Mouse (Mus musculus) heart, postnatal 10 days (tissue): ENCODE measurements around the gene Lamb3. TPM values are rescaled to one million over a fixed set of nuclear protein-coding genes. Genes with fewer than 3 reads are reported as not detected.

Experiments used
- DNase-seq, 2 experiments: peaks; one replicate each; pipeline ENCODE4 v3.0.0; 2021
- intact Hi-C: fragments of 180-260 bp; cut with DNase I; formaldehyde crosslinking; loops from one replicate; pipeline ENCODE4 v1.15.1; 2025
- total RNA-seq, 2 experiments: library from RNA; stranded (reverse); gene quantifications; 2 replicates each; pipeline ENCODE4 v1.2.3; 2021

The Lamb3 gene
- total RNA-seq, 2 experiments from 2014 or later, result 9.0 to 12.2 TPM

GRCm38 (mm10) chr1:193332671-193333070 lies 125.2 kb downstream of the Lamb3 start:
- DNase-seq, result peak; percentile 42 to 63
- intact Hi-C loops, result no loop called here

- intact Hi-C loops, result no loop called here
- no peak for DNase-seq
These were observed 126.3 kb downstream of the Lamb3 start for GRCm38 (mm10) chr1:193333776-193334175.

- intact Hi-C loops, result no loop called here
- DNase-seq, result peak; percentile 53 to 54
These were observed 127.0 kb downstream of the Lamb3 start for GRCm38 (mm10) chr1:193334546-193334945.

GRCm38 (mm10) chr1:193336122-193337017 lies 128.9 kb downstream of the Lamb3 start:
- peak; percentile 88 to 89 for DNase-seq

GRCm38 (mm10) chr1:193337018-193337321 lies 129.5 kb downstream of the Lamb3 start:
- intact Hi-C loops, result no loop called here

More at GRCm38 (mm10) chr1:193336122-193337017, 128.9 kb downstream of the Lamb3 start:
- intact Hi-C loops, result no loop called here

GRCm38 (mm10) chr1:193337787-193338310 lies 130.3 kb downstream of the Lamb3 start:
- intact Hi-C loops, result no loop called here
- DNase-seq, result no peak

More at GRCm38 (mm10) chr1:193337018-193337321, 129.5 kb downstream of the Lamb3 start:
- DNase-seq, result no peak

- DNase-seq, result no peak
- intact Hi-C loops, result no loop called here
These were observed 131.0 kb downstream of the Lamb3 start for GRCm38 (mm10) chr1:193338363-193338995.

GRCm38 (mm10) chr1:193342198-193342946 lies 134.9 kb downstream of the Lamb3 start:
- intact Hi-C loops, result no loop called here
- DNase-seq, result no peak

GRCm38 (mm10) chr1:193343853-193344252 lies 136.4 kb downstream of the Lamb3 start:
- intact Hi-C loops, result no loop called here
- no peak for DNase-seq

GRCm38 (mm10) chr1:193344976-193345375 lies 137.5 kb downstream of the Lamb3 start:
- intact Hi-C loops, result no loop called here
- no peak for DNase-seq

- no peak for DNase-seq
- intact Hi-C loops, result no loop called here
These were observed 139.4 kb downstream of the Lamb3 start for GRCm38 (mm10) chr1:193346908-193347307.

- DNase-seq, result no peak
- intact Hi-C loops, result no loop called here
These were observed 140.9 kb downstream of the Lamb3 start for GRCm38 (mm10) chr1:193348261-193348962.

- intact Hi-C loops, result no loop called here
- no peak for DNase-seq
These were observed 142.4 kb downstream of the Lamb3 start for GRCm38 (mm10) chr1:193349702-193350545.

- intact Hi-C loops, result no loop called here
- no peak for DNase-seq
These were observed 143.0 kb downstream of the Lamb3 start for GRCm38 (mm10) chr1:193350546-193350801.

- intact Hi-C loops, result no loop called here
- no peak for DNase-seq
These were observed 144.1 kb downstream of the Lamb3 start for GRCm38 (mm10) chr1:193351583-193351982.

- no peak for DNase-seq
- intact Hi-C loops, result no loop called here
These were observed 151.7 kb downstream of the Lamb3 start for GRCm38 (mm10) chr1:193359199-193359598.

- intact Hi-C loops, result loop anchor here (5.0 kb wide), 1 partner anchor 104 kb away; no protein-coding TSS in a partner anchor
- no peak for DNase-seq
These were observed 153.7 kb downstream of the Lamb3 start for GRCm38 (mm10) chr1:193361181-193361580.

- no peak for DNase-seq
- intact Hi-C loops, result loop anchor here (5.0 kb wide), 1 partner anchor 105 kb away; no protein-coding TSS in a partner anchor
These were observed 154.6 kb downstream of the Lamb3 start for GRCm38 (mm10) chr1:193362078-193362477.

GRCm38 (mm10) chr1:193363801-193364231 lies 156.3 kb downstream of the Lamb3 start:
- peak; percentile 71 to 78 for DNase-seq
- intact Hi-C loops, result loop anchor here (1.0 to 5.0 kb wide), 2 partner anchors 34 to 107 kb away; no protein-coding TSS in a partner anchor
